Mouse (Mus musculus): ENCODE measurements at regions not wholly inside any gene's neighbourhood (a gene's known extent, or its start where the extent isn't known, plus 50 kb on each side); places are given as distances from the start of the nearest gene placed in this dataset.

GRCm38 (mm10) chr8:73645582-73645981 lies 292.2 kb upstream of the Large1 start:
- 54% methylated on average over 4 of the region's 4 CpGs for WGBS (ENCODE audit: insufficient replicate concordance)
- H3K9me3 ChIP-seq (ENCODE audit: control insufficient read depth, low read length) = no peaks in the 10 kb centered on the region
- no peaks in the 10 kb centered on the region for H3K36me3 ChIP-seq (replicated peaks; ENCODE audit: control insufficient read depth, insufficient read depth, low read depth)
- no peak overlapping the region for H3K27ac ChIP-seq
- H3K4me3 ChIP-seq (ENCODE audit: insufficient read depth in 1 of 2, low read depth in 2 of 2, low read length in 2 of 2) = no peak overlapping the region
- DNase-seq (ENCODE audit: low read depth in 3 of 3, low spot score in 3 of 3) = no peak
- H3K4me2 ChIP-seq (ENCODE audit: low read depth) = no peak overlapping the region
- no peak for ATAC-seq (ENCODE audit: insufficient read depth)
- H3K27me3 ChIP-seq (ENCODE audit: control insufficient read depth, insufficient read depth, low read length) = no peaks in the 10 kb centered on the region
- no peaks in the 10 kb centered on the region for H3K4me1 ChIP-seq (replicated peaks; ENCODE audit: control insufficient read depth in 2 of 2, insufficient read depth in 2 of 2, low read length in 1 of 2)
- TF ChIP-seq EP300 (IDR thresholded peaks at IDR 0.05; ENCODE audit: low read depth) = no peak
- no peak for TF ChIP-seq CTCF (IDR thresholded peaks at IDR 0.05; ENCODE audit: low read depth)
- H3K9ac ChIP-seq (replicated peaks) = no peak overlapping the region

DNA sequence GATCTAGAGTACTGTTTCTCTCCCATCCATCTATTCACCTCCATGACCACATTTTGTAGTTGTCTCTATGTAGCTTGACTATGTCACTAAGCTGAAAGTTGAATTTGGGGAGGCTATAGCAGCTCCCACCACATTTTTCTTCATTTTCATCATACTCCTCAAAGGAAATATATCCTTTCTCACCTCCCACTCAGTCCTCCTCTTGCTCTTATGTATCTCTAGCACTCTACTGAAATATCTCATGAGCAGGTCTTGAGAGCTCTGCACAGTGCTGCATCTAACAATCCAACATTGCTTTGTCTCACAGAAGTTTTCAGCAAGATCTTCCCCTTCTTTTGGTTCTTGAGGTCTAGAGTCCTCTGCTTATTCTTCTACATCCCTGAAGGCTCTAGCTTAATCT lies 273.5 kb upstream of the Large1 start:
- no peaks in the 10 kb centered on the region for H3K36me3 ChIP-seq (replicated peaks; ENCODE audit: control insufficient read depth, insufficient read depth, low read depth)
- no peaks in the 10 kb centered on the region for H3K4me1 ChIP-seq (replicated peaks; ENCODE audit: control insufficient read depth in 2 of 2, insufficient read depth in 2 of 2, low read length in 1 of 2)
- no peak for DNase-seq (ENCODE audit: low read depth in 3 of 3, low spot score in 3 of 3)
- H3K4me3 ChIP-seq (ENCODE audit: insufficient read depth in 1 of 2, low read depth in 2 of 2, low read length in 2 of 2) = no peak overlapping the region
- ATAC-seq (ENCODE audit: insufficient read depth) = no peak
- TF ChIP-seq CTCF (IDR thresholded peaks at IDR 0.05; ENCODE audit: low read depth) (no peak), EP300 (IDR thresholded peaks at IDR 0.05; ENCODE audit: low read depth) (no peak)
- H3K9me3 ChIP-seq (ENCODE audit: control insufficient read depth, low read length) = no peaks in the 10 kb centered on the region
- H3K27me3 ChIP-seq (ENCODE audit: control insufficient read depth, insufficient read depth, low read length) = no peaks in the 10 kb centered on the region
- H3K9ac ChIP-seq (replicated peaks) = no peak overlapping the region
- H3K27ac ChIP-seq = no peak overlapping the region
- H3K4me2 ChIP-seq (ENCODE audit: low read depth) = no peak overlapping the region

DNA sequence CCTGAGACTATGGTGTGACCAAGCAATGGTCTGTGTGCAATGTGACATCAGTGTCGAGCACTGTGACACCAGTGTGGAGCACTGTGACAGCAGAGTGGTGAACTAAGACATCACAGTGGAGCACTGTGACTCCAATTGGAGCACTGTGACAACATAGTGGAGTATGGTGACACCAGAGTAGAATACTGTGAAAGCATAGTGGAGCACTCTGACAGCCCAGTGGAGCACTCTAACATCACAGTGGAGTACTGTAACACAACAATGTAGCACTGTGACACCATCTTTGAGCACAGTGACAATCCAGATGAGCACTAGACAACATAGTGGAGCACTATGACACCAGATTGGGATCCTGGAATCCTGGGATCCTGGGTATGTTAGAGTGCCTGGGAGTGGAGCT lies 265.6 kb upstream of the Large1 start:
- Histone ChIP-seq H3K9ac (replicated peaks) (no peak overlapping the region), H3K36me3 (replicated peaks; ENCODE audit: control insufficient read depth, insufficient read depth, low read depth) (no peaks in the 10 kb centered on the region), H3K4me2 (ENCODE audit: low read depth) (no peak overlapping the region), H3K27ac (no peak overlapping the region), H3K4me3 (ENCODE audit: insufficient read depth in 1 of 2, low read depth in 2 of 2, low read length in 2 of 2) (no peak overlapping the region), H3K4me1 (replicated peaks; ENCODE audit: control insufficient read depth in 2 of 2, insufficient read depth in 2 of 2, low read length in 1 of 2) (no peaks in the 10 kb centered on the region), H3K9me3 (ENCODE audit: control insufficient read depth, low read length) (no peaks in the 10 kb centered on the region), H3K27me3 (ENCODE audit: control insufficient read depth, insufficient read depth, low read length) (no peaks in the 10 kb centered on the region)
- ATAC-seq (ENCODE audit: insufficient read depth) (peak; percentile 48), DNase-seq (ENCODE audit: low read depth in 3 of 3, low spot score in 3 of 3) (peak; percentile 1 to 12 (median 3))
- TF ChIP-seq EP300 (IDR thresholded peaks at IDR 0.05; ENCODE audit: low read depth) (no peak), CTCF (IDR thresholded peaks at IDR 0.05; ENCODE audit: low read depth) (no peak)
- WGBS (ENCODE audit: insufficient replicate concordance) = 40% methylated on average over 1 of the region's 1 CpGs

GRCm38 (mm10) chr8:73614631-73615030 lies 261.3 kb upstream of the Large1 start:
- H3K4me3 ChIP-seq (ENCODE audit: insufficient read depth in 1 of 2, low read depth in 2 of 2, low read length in 2 of 2) = no peak overlapping the region
- no peaks in the 10 kb centered on the region for H3K9me3 ChIP-seq (ENCODE audit: control insufficient read depth, low read length)
- no peaks in the 10 kb centered on the region for H3K4me1 ChIP-seq (replicated peaks; ENCODE audit: control insufficient read depth in 2 of 2, insufficient read depth in 2 of 2, low read length in 1 of 2)
- H3K4me2 ChIP-seq (ENCODE audit: low read depth) = no peak overlapping the region
- no peak for ATAC-seq (ENCODE audit: insufficient read depth)
- TF ChIP-seq CTCF (IDR thresholded peaks at IDR 0.05; ENCODE audit: low read depth) (no peak), EP300 (IDR thresholded peaks at IDR 0.05; ENCODE audit: low read depth) (no peak)
- no peak overlapping the region for H3K27ac ChIP-seq
- 49% methylated on average over 2 of the region's 2 CpGs for WGBS (ENCODE audit: insufficient replicate concordance)
- no peak overlapping the region for H3K9ac ChIP-seq (replicated peaks)
- H3K36me3 ChIP-seq (replicated peaks; ENCODE audit: control insufficient read depth, insufficient read depth, low read depth) = no peaks in the 10 kb centered on the region
- no peak for DNase-seq (ENCODE audit: low read depth in 3 of 3, low spot score in 3 of 3)
- no peaks in the 10 kb centered on the region for H3K27me3 ChIP-seq (ENCODE audit: control insufficient read depth, insufficient read depth, low read length)

- 20% methylated on average over 2 of the region's 2 CpGs for WGBS (ENCODE audit: insufficient replicate concordance)
- no peaks in the 10 kb centered on the region for H3K27me3 ChIP-seq (ENCODE audit: control insufficient read depth, insufficient read depth, low read length)
- TF ChIP-seq CTCF (IDR thresholded peaks at IDR 0.05; ENCODE audit: low read depth) (no peak), EP300 (IDR thresholded peaks at IDR 0.05; ENCODE audit: low read depth) (no peak)
These were observed 260.8 kb upstream of the Large1 start for GRCm38 (mm10) chr8:73614106-73614505.

More at GRCm38 (mm10) chr8:73614106-73614505, 260.8 kb upstream of the Large1 start:
- no peak overlapping the region for H3K9ac ChIP-seq (replicated peaks)
- H3K4me2 ChIP-seq (ENCODE audit: low read depth) = no peak overlapping the region
- no peak overlapping the region for H3K4me3 ChIP-seq (ENCODE audit: insufficient read depth in 1 of 2, low read depth in 2 of 2, low read length in 2 of 2)
- no peaks in the 10 kb centered on the region for H3K9me3 ChIP-seq (ENCODE audit: control insufficient read depth, low read length)
- no peaks in the 10 kb centered on the region for H3K36me3 ChIP-seq (replicated peaks; ENCODE audit: control insufficient read depth, insufficient read depth, low read depth)
- DNase-seq (ENCODE audit: low read depth in 3 of 3, low spot score in 3 of 3) (no peak), ATAC-seq (ENCODE audit: insufficient read depth) (no peak)
- H3K4me1 ChIP-seq (replicated peaks; ENCODE audit: control insufficient read depth in 2 of 2, insufficient read depth in 2 of 2, low read length in 1 of 2) = no peaks in the 10 kb centered on the region
- no peak overlapping the region for H3K27ac ChIP-seq

All from liver, embryonic 14.5 days (tissue).